Mouse (Mus musculus): Measurements from ENCODE around the gene Pklr. TPM values are rescaled to one million over a fixed set of nuclear protein-coding genes. Genes with fewer than 3 reads are reported as not detected.

The Pklr gene
- polyA plus RNA-seq, 1 experiment = not detected

DNA sequence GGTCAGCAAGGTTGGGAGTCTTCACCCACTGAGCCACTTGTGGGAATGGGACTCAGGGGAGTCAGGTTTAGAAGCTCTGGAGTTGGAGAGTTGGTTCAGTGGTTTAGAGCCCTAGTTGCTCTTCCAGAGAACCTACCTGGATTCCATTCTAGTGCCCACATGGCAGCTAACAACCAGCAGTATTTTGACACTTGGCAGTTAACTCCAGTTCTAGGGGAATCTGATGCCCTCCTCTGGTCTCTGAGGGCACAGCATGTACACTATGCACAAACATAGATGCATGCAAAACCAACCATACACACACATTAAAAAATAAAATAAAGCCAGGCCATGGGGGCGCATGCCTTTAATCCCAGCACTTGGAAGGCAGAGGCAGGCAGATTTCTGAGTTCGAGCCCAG, 57.9 kb downstream of the Pklr start:
- Histone ChIP-seq H3K79me2 (ENCODE audit: control insufficient read depth, insufficient read depth) (no peaks in the 10 kb centered on the region), H3K27me3 (ENCODE audit: control insufficient read depth, insufficient read depth, insufficient read length) (no peaks in the 10 kb centered on the region), H3ac (ENCODE audit: control insufficient read depth, insufficient read length, low read depth) (no peak overlapping the region), H3K36me3 (ENCODE audit: control insufficient read depth, insufficient read depth) (no peaks in the 10 kb centered on the region), H3K79me3 (ENCODE audit: low read depth) (no peaks in the 10 kb centered on the region), H3K4me3 (ENCODE audit: insufficient read depth, poor library complexity, severe bottlenecking) (no peak overlapping the region)
- TF ChIP-seq CEBPB (IDR thresholded peaks at IDR 0.05; ENCODE audit: low read depth) = no peak
- TF ChIP-seq MYOD1 (IDR thresholded peaks at IDR 0.05; ENCODE audit: control insufficient read depth, insufficient read length, low read depth) = no peak
- no peak for TF ChIP-seq FOSL1 (IDR thresholded peaks at IDR 0.05; ENCODE audit: insufficient read depth, low read length, poor library complexity, severe bottlenecking)
- TF ChIP-seq MAX (IDR thresholded peaks at IDR 0.05) = no peak
- TF ChIP-seq MYOG (IDR thresholded peaks at IDR 0.05; ENCODE audit: control insufficient read depth, extremely low read depth, insufficient read length) = no peak
- no peak for TF ChIP-seq USF1 (IDR thresholded peaks at IDR 0.05; ENCODE audit: low read depth)
- no peak for TF ChIP-seq CTCF (IDR thresholded peaks at IDR 0.05; ENCODE audit: control insufficient read depth, insufficient read depth, insufficient read length)

Other genes with a start within 250 kb of the Pklr start
- 52.0 TPM for gene Msto1, start 222.1 kb upstream of the Pklr start, polyA plus RNA-seq (2012; fragmentation: generic; extraction: Trizol)
- 5.4 TPM for gene Ash1l, start 185.5 kb upstream of the Pklr start, polyA plus RNA-seq (2012; fragmentation: generic; extraction: Trizol)
- 123 TPM for gene Dap3, start 185.0 kb upstream of the Pklr start, polyA plus RNA-seq (2012; fragmentation: generic; extraction: Trizol)
- 25.0 TPM for gene Rusc1, start 42.8 kb upstream of the Pklr start, polyA plus RNA-seq (2012; fragmentation: generic; extraction: Trizol)
- gene Gm43738, start 35.0 kb upstream of the Pklr start, polyA plus RNA-seq (2012; fragmentation: generic; extraction: Trizol) = 0.02 TPM
- gene Fdps, start 34.2 kb upstream of the Pklr start, polyA plus RNA-seq (2012; fragmentation: generic; extraction: Trizol) = 384 TPM
- 0.15 TPM for gene Hcn3, start 24.1 kb downstream of the Pklr start, polyA plus RNA-seq (2012; fragmentation: generic; extraction: Trizol)
- gene Clk2, start 28.7 kb downstream of the Pklr start, polyA plus RNA-seq (2012; fragmentation: generic; extraction: Trizol) = 14.5 TPM
- 139 TPM for gene Scamp3, start 41.3 kb downstream of the Pklr start, polyA plus RNA-seq (2012; fragmentation: generic; extraction: Trizol)
- gene Fam189b, start 47.0 kb downstream of the Pklr start, polyA plus RNA-seq (2012; fragmentation: generic; extraction: Trizol) = 27.4 TPM
- gene Gba, start 66.8 kb downstream of the Pklr start, polyA plus RNA-seq (2012; fragmentation: generic; extraction: Trizol) = 40.6 TPM
- 9.1 TPM for gene Thbs3, start 79.0 kb downstream of the Pklr start, polyA plus RNA-seq (2012; fragmentation: generic; extraction: Trizol)
- 248 TPM for gene Mtx1, start 90.9 kb downstream of the Pklr start, polyA plus RNA-seq (2012; fragmentation: generic; extraction: Trizol)
- 0.20 TPM for gene Muc1, start 92.9 kb downstream of the Pklr start, polyA plus RNA-seq (2012; fragmentation: generic; extraction: Trizol)
- gene Krtcap2, start 109.8 kb downstream of the Pklr start, polyA plus RNA-seq (2012; fragmentation: generic; extraction: Trizol) = 299 TPM
- 11.0 TPM for gene Trim46, start 110.2 kb downstream of the Pklr start, polyA plus RNA-seq (2012; fragmentation: generic; extraction: Trizol)
- 228 TPM for gene Dpm3, start 123.2 kb downstream of the Pklr start, polyA plus RNA-seq (2012; fragmentation: generic; extraction: Trizol)
- 48.7 TPM for gene Slc50a1, start 134.4 kb downstream of the Pklr start, polyA plus RNA-seq (2012; fragmentation: generic; extraction: Trizol)
- gene Efna1, start 145.0 kb downstream of the Pklr start, polyA plus RNA-seq (2012; fragmentation: generic; extraction: Trizol) = 13.9 TPM
- gene Efna3, start 186.8 kb downstream of the Pklr start, polyA plus RNA-seq (2012; fragmentation: generic; extraction: Trizol) = 2.9 TPM
- gene Efna4, start 201.9 kb downstream of the Pklr start, polyA plus RNA-seq (2012; fragmentation: generic; extraction: Trizol) = 13.3 TPM
- gene Adam15, start 213.9 kb downstream of the Pklr start, polyA plus RNA-seq (2012; fragmentation: generic; extraction: Trizol) = 60.2 TPM
- gene Dcst2, start 225.8 kb downstream of the Pklr start, polyA plus RNA-seq (2012; fragmentation: generic; extraction: Trizol) = 0.01 TPM
- gene Dcst1, start 229.1 kb downstream of the Pklr start, polyA plus RNA-seq (2012; fragmentation: generic; extraction: Trizol) = 0.20 TPM